Mouse (Mus musculus) neural tube, embryonic 14.5 days (tissue): Measurements from ENCODE around the gene Zfp784. TPM values are rescaled to one million over a fixed set of nuclear protein-coding genes. Genes with fewer than 3 reads are reported as not detected.
"Not testable (repeated sequence)": the region's sequence is repeated elsewhere in the genome, so short reads cannot be mapped to it uniquely, and the experiment has no call there.

Experiments
- ATAC-seq: fragments of 200-750 bp; cut with Nextera tagmentation; 2 replicates; pipeline ENCODE4 v1.8.0; 2017; ENCODE audit warnings: low read depth, mild to moderate bottlenecking, moderate TSS enrichment, moderate library complexity
- H3K27ac ChIP-seq: fragments of 300-500 bp; sonication (generic); 2 replicates; pipeline ENCODE4 v1.5.1; 2014; ENCODE audit warnings: low read depth, mild to moderate bottlenecking, control low read depth, low read length, moderate library complexity, mixed read lengths
- H3K27me3 ChIP-seq: fragments of 300-500 bp; sonication (generic); 2 replicates; pipeline ENCODE4 v1.6.1; 2014; ENCODE audit warnings: low read length; ENCODE audit not compliant: control insufficient read depth, insufficient read depth
- H3K36me3 ChIP-seq: fragments of 300-500 bp; sonication (generic); 2 replicates; pipeline ENCODE4 v1.6.1; 2014; ENCODE audit warnings: low read length, mixed read lengths; ENCODE audit not compliant: control insufficient read depth, insufficient read depth
- H3K4me1 ChIP-seq: fragments of 300-500 bp; sonication (generic); 2 replicates; pipeline ENCODE4 v1.6.1; 2014; ENCODE audit warnings: low read length; ENCODE audit not compliant: control insufficient read depth, insufficient read depth
- H3K4me2 ChIP-seq: fragments of 300-500 bp; sonication (generic); 2 replicates; pipeline ENCODE4 v1.6.1; 2014; ENCODE audit warnings: mild to moderate bottlenecking, low read depth, low read length, control low read depth
- H3K4me3 ChIP-seq: fragments of 300-500 bp; sonication (generic); 2 replicates; pipeline ENCODE4 v1.5.1; 2014; ENCODE audit warnings: low read depth, low read length, control low read depth, mixed read lengths
- H3K9ac ChIP-seq: fragments of 300-500 bp; sonication (generic); replicated peaks from 2 replicates; pipeline ENCODE4 v1.6.1; 2014; ENCODE audit warnings: low read depth, mild to moderate bottlenecking, control low read depth, low read length, mixed read lengths
- H3K9me3 ChIP-seq: fragments of 300-500 bp; sonication (generic); 2 replicates; pipeline ENCODE4 v1.6.1; 2016; ENCODE audit warnings: low read length; ENCODE audit not compliant: control insufficient read depth
- WGBS: fragments of 180-500 bp; shearing (Covaris S2); extraction: QIAGEN DNeasy Blood & Tissue Kit; methylation state at CpG from one replicate; pipeline ENCODE4 v1.1.7; 2014; 5-methylcytosine and 5-hydroxymethylcytosine counted together
- polyA plus RNA-seq: library from polyadenylated mRNA; unstranded; fragments of >200 nt; fragmentation: Nextera tagmentation; extraction: Ambion mirVana; gene quantifications from 2 replicates; pipeline ENCODE4 v1.2.1, GENCODE M21; 2014

The Zfp784 gene
- polyA plus RNA-seq, 1 experiment from 2014 or later: 8.5 TPM

DNA sequence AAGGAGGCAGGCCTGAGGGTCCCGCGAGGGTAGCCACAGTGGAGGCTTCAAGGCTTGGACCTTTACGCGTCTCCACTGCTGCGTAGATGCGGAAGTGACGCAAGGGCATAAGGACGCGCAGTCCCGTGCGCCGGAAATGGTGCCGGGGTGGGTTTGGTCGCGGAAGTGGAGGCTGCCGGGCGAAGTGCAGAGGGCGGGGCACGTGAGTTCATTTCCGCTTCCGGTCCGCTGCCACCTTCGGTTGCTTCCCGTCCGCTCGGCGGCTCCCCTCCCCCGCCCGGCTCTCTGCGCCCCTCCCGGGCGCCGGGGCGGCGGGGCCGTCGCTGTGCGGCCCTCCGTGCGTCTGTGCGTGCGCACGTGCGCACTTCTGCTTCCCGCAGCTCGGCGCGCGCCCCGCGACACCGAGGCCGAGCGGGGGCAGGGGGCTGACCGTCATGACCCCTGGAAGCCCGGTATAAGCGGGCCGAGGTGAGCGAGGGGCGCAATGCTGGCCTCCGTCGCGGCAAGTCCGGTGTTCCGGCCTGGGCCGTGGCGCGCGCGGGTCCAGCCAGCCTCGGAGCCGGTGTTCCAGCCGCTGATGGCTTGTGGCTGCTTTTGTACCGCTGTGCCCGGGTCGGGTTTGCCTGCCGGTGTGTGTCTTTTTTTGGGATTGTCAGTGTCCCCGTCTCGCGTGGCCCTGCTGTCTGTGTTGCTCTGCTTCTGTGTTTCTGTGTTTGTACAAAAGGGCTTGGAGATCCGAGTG is 41.9 kb upstream of the Zfp784 start, which contains the start of gene Epn1:
Gene Epn1 (plus strand): TSS at position 226 of the 742 bp plus-strand sequence.
- ATAC-seq: peak; percentile 98
- WGBS: under 1% methylated on average over 77 of the region's 81 CpGs
- H3K36me3 ChIP-seq: peaks cover 38% of the 10 kb centered on the region

DNA sequence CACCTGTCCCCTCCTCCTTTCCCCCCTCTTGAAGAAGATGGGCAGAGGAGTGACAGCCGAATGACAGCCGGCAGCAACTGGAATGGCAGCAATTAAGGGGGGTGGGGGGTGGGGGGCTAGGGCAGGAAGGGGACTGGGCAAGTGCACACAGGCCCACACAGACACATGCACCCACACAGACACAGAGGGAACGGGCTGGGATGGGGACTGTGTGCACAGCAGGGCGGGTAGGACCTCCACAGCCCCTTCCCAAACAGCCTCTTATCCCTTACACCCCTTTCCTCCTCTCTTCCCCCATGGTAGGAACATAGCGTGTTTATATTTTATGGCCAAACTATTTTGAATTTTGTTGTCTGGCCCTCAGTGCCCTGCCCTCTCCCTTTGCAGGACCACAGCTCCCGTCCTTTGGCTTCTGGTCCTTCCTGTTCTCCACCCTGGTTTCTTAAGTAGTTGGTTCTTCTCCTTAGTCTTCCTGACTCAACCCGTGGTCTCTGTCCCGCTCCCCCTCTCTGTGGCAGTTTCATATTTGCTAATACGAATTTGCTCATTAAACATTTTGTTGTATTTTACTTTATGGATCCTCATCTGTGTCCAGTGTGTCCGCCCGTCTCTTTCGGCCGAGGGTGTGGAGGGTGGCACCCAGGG is 41.2 kb upstream of the Zfp784 start:
- Histone ChIP-seq H3K4me3 (peak overlapping the region; percentile 93), H3K4me2 (peak overlapping the region; percentile 71), H3K4me1 (peaks cover 12% of the 10 kb centered on the region; the same call in 1 of the 2 replicates), H3K27ac (peak overlapping the region; percentile 90), H3K9ac (peak overlapping the region; percentile 32; the same call in 1 of the 2 replicates), H3K36me3 (peaks cover 39% of the 10 kb centered on the region)
- WGBS: 50% methylated on average over 9 of the region's 13 CpGs
- H3K27me3 ChIP-seq, H3K9me3 ChIP-seq: not testable (repeated sequence)
- ATAC-seq: peak; percentile 61

More for the DNA sequence above, 41.9 kb upstream of the Zfp784 start, which contains the start of gene Epn1:
- Histone ChIP-seq H3K27me3 (no peaks in the 10 kb centered on the region; the same call in 1 of the 2 replicates), H3K4me1 (peaks cover 12% of the 10 kb centered on the region; the same call in 1 of the 2 replicates), H3K4me3 (peak within 1 kb of the TSS; percentile 93), H3K27ac (peak within 1 kb of the TSS; percentile 90), H3K9me3 (no peaks in the 10 kb centered on the region), H3K9ac (peak within 1 kb of the TSS; percentile 94), H3K4me2 (peak within 1 kb of the TSS; percentile 71)

DNA sequence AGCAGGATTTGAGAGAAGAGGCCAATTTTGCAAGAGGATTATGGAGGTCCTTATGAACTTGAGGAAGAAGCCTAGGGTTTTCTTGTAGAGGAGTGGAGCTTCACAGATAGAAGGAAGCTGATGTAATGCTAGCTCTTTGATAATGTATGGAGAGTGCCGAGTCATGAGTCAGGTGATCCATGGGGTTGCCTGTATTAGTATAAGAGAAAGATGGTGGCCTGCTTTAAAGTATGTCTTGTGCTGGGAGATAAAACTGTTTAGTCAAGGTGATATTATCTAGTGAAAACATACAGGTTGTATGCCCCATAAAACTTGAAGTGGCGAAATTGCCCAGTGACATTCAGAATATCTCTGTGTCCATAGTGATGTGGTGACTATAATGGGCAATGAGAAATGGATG is 38.7 kb upstream of the Zfp784 start:
- Histone ChIP-seq H3K4me3 (no peak overlapping the region), H3K36me3 (peaks cover 57% of the 10 kb centered on the region), H3K9me3 (no peaks in the 10 kb centered on the region)

DNA sequence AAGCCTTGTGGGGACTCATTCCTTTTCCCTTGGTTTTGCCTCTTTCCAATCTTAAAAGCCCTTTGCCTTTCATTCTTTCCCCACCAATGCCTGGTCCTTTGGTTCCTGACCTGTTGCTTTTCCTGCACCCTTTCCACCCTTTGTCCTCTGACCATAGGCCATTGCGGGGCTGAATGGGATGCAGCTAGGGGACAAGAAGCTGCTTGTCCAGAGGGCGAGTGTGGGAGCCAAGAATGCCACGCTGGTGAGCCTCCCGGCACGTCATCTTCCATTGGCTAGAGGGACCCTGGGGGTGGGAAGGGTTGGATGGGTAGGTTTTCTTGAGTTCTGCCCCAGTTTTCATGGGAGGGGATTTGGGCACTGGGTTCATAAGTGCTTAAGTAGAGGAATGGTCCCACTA is 36.7 kb upstream of the Zfp784 start:
- Histone ChIP-seq H3K9me3 (no peaks in the 10 kb centered on the region), H3K27me3 (no peaks in the 10 kb centered on the region), H3K36me3 (peaks cover 75% of the 10 kb centered on the region), H3K4me1 (no peaks in the 10 kb centered on the region), H3K9ac (no peak overlapping the region), H3K4me3 (no peak overlapping the region), H3K27ac (no peak overlapping the region), H3K4me2 (no peak overlapping the region)
- WGBS: 94% methylated on average over 5 of the region's 5 CpGs
- no peak for ATAC-seq

More for the DNA sequence above, 38.7 kb upstream of the Zfp784 start:
- no peak for ATAC-seq
- WGBS: 90% methylated on average over 2 of the region's 2 CpGs
- Histone ChIP-seq H3K27ac (no peak overlapping the region), H3K9ac (no peak overlapping the region), H3K4me2 (no peak overlapping the region), H3K4me1 (peaks cover 9% of the 10 kb centered on the region; the same call in 1 of the 2 replicates), H3K27me3 (no peaks in the 10 kb centered on the region; the same call in 1 of the 2 replicates)

DNA sequence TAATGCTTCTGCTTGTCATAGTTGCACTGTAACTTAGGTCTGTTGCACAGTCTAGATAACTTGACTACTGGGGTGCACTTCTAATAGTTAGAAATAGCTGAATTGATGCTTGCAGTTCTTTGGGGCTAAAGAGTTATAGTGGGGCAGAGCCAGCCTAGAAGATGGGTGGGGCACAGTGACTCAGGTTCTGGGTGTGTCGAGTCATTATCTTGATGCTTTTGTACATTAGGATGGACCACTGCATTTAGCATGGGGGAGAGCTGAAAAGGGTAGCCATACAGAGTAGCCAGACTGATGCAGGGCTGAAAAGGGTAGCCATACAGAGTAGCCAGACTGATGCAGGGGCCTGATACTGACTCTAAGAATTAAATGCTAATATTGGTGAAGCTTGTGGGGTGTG is 35.3 kb upstream of the Zfp784 start:
- Histone ChIP-seq H3K27me3 (no peaks in the 10 kb centered on the region), H3K9me3 (no peaks in the 10 kb centered on the region), H3K9ac (no peak overlapping the region), H3K27ac (no peak overlapping the region), H3K4me2 (no peak overlapping the region), H3K4me3 (no peak overlapping the region), H3K36me3 (peaks cover 85% of the 10 kb centered on the region), H3K4me1 (no peaks in the 10 kb centered on the region)
- WGBS: 84% methylated on average over 1 of the region's 1 CpGs
- ATAC-seq: no peak

DNA sequence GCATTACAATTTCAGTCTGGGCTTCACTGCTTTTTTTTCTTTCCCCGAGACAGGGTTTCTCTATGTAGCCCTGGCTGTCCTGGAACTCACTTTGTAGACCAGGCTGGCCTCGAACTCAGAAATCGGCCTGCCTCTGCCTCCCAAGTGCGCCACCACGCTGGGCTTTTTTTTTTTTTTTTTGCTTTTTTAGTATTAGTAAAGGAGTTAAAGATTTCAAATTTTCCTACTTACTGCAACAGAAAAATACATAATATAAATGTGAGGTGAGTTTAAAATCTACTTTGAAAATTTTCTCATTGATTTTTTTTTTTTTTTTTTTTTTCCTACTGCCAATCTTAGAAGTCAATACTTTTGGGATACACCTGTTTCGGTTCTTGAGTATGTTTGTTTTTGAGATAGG is 26.6 kb upstream of the Zfp784 start:
- Histone ChIP-seq H3K27ac (no peak overlapping the region), H3K4me3 (no peak overlapping the region), H3K27me3 (no peaks in the 10 kb centered on the region), H3K36me3 (peaks cover 29% of the 10 kb centered on the region), H3K9me3 (no peaks in the 10 kb centered on the region), H3K4me1 (peaks cover 26% of the 10 kb centered on the region), H3K9ac (no peak overlapping the region), H3K4me2 (no peak overlapping the region)
- no peak for ATAC-seq
- 93% methylated on average over 6 of the region's 6 CpGs for WGBS

DNA sequence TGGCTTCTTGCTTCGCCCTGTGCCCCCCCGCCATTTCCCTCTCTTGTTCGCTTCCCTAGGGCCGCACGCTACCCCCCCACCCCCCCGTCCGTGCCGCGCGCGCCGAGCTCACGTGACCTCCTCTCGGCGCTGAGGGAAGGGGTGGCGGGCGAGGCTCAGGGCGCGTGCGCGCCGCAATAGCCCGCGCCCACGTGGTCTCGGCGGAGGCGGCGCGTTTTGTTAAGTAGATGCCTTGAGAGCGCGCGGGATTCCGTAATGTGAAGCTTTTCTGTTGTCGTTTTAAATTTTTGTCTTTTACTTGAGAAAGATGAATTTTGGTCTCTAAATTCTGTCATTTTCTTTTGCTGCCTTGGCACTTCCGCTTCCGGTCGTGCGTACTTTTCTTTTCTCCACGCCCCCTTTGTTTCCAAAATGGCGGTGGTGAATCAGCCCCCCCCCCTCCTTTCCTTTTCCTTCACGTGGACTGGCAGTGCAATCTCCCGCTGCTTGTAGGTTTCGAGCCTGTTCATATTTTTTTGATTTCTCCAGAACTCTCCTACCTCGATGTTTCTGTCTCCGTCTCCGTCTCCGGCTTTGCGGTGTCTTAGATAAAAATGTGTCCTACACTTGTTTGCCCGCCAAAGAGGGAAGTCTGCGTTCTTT is 24.2 kb upstream of the Zfp784 start:
- H3K9me3 ChIP-seq: no peaks in the 10 kb centered on the region
- ATAC-seq: peak; percentile 47
- peak overlapping the region; percentile 61 for H3K9ac ChIP-seq
- peak overlapping the region; percentile 72 for H3K4me2 ChIP-seq
- under 1% methylated on average over 50 of the region's 51 CpGs for WGBS
- H3K4me3 ChIP-seq: peak overlapping the region; percentile 68
- H3K4me1 ChIP-seq: peaks cover 34% of the 10 kb centered on the region
- H3K36me3 ChIP-seq: peaks cover 12% of the 10 kb centered on the region
- H3K27me3 ChIP-seq: 0 out of 2 replicates have a peak, but pooled peaks cover 5% of the 10 kb centered on the region
- peak overlapping the region; percentile 97 for H3K27ac ChIP-seq

- Histone ChIP-seq H3K9ac (peak within 1 kb of the TSS; percentile 80), H3K4me1 (peaks cover 37% of the 10 kb centered on the region), H3K27me3 (peaks cover 9% of the 10 kb centered on the region; the same call in 1 of the 2 replicates), H3K9me3 (no peaks in the 10 kb centered on the region), H3K27ac (peak within 1 kb of the TSS; percentile 97), H3K36me3 (peaks cover 6% of the 10 kb centered on the region), H3K4me2 (peak within 1 kb of the TSS; percentile 72), H3K4me3 (peak within 1 kb of the TSS; percentile 68)
- ATAC-seq: peak; percentile 84
- WGBS: under 1% methylated on average over 54 of the region's 65 CpGs
Measured at GRCm38 (mm10) chr7:5061774-5062359, 23.6 kb upstream of the Zfp784 start, which contains the start of gene U2af2. U2af2 (plus strand) TSS chr7:5062143.
